Mouse (Mus musculus): ENCODE results near the gene Gm3336.

The Gm3336 gene

DNA sequence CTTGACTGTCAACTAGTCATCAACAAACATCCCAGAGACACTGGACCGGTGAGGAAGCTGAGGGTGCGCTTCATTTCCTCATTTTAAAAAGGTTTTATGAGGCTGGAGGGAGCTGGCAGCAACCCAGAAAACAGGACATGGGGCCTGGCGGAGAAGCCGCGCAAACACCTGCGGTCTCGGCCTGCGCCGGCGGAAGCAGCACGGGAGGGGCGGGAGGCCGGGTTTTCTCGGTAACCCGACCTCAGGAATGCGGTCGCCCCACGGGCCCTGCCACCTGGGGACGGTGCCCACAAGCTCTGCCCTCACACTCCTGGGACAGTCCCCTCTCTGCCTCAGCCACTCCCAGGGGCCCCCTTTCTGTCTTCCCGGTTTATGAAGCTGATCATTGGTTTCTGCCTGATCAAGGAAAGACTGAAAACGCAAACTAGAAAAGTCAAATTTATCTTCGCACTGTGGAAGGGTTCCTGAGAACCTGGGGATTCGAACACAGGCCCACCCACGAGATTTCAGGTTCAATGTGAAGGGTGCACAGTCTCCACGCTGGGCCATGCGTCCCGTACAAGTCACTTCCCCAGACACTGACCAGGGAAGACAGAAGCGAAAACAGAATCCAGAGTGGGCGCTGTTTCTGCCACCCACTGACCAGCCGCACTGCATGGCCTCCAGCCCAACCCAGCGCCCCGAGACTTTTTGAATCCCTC lies 22.9 kb upstream of the Gm3336 start:
- DNase-seq (ENCODE audit: low spot score in 2 of 2): no peak

DNA sequence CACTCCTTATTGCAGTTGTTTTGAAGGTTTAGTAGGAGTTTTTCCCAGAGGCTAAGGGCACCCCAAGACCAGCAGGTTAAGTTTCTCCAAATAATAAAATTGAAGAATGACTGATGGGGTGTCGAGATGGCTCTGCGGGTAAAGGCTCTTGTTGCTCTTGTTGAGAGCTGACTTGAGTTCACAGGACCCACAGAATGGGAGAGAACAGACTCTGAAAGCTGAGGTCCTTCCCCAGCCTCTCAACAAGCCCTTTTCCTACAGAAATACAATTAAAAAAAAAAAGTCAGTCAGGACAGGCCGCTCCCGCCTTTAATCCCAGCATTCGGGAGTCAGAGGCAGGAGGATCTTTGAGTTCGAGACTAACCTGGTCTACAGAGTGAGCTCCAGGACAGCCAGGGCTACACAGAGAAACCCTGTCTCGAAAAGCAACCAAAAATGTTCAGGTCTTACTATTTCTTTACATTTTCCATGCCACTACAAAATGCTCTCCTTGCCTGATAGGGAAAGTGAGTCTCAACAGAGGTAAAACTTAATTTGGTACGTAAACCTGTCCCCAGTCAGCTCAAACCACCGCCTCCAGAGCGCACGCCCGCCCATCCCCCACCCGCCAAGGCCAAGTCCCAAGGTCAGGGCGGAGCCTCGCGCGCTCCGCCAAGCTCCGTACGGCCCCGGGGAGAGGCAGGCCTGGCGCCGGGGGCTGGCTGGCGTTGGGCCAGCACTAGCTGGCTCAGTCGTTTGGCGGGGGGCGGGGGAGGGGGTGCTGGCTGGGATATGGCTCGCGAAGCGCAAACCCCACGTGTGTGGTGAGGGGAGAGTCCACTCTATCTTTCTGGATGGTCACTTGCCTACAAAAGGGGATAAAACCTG lies 22.1 kb upstream of the Gm3336 start:
- DNase-seq (ENCODE audit: low spot score in 2 of 2): no peak

DNA sequence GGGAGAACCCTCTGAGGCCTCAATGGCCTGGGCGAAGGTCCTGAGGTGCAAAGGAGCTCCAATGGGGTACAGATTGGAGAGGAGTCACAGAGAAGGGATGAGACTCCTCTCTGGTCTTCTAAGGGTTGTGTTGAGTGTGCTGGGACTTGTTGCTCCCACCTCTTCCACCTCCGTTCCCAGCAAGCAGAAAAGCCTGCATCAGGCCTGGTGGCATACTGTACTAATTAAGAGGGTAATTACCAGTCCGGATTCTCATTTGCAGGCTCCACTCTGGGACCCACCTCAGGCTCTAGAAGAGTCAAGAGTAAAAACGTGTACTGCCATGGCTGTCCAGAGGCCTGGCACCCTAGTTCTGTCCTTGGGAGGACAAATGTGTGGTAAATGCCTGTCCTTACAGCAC lies 21.4 kb upstream of the Gm3336 start:
- DNase-seq (ENCODE audit: low spot score in 2 of 2): no peak

DNA sequence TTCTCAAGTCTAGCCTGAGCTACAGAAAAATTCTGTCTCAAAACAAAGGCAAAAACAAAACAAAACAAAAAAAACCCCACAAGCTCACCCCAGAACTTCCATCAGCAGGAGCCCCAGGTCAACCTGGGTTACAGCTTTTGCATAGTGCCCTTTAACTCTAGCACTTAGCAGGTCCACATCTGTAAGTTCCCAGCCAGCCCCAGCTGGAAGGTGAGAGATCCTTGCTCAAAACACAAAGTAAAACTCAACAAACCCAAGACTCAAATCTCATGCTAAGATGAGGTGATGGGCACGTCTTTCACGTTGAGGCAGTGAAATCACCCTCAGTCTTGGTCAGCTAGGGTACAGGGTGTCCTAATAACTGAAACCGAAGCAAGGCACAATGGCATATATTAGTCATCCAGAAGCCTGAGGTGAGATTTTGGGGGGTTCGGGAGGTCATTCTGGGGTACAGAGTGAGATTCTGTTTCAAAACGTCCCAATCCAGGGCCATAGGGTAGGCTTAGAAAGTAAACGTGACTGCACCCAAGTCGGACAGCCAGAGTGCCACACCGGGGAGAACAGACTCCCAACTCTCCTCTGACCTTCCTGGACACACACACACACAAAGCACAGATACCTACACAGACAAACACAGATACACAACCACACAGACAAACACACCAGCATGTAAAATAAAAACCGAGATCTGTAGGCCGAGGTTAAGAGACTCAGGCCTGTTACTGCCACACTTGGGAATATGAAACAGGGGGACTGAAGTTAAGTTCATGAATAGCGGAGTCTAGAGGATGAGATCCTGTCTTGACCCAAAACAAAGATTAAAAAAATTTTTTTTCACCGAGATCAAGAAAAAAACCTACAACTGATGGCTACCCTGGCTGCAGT lies 20.7 kb upstream of the Gm3336 start:
- DNase-seq (ENCODE audit: low spot score in 2 of 2): no peak

DNA sequence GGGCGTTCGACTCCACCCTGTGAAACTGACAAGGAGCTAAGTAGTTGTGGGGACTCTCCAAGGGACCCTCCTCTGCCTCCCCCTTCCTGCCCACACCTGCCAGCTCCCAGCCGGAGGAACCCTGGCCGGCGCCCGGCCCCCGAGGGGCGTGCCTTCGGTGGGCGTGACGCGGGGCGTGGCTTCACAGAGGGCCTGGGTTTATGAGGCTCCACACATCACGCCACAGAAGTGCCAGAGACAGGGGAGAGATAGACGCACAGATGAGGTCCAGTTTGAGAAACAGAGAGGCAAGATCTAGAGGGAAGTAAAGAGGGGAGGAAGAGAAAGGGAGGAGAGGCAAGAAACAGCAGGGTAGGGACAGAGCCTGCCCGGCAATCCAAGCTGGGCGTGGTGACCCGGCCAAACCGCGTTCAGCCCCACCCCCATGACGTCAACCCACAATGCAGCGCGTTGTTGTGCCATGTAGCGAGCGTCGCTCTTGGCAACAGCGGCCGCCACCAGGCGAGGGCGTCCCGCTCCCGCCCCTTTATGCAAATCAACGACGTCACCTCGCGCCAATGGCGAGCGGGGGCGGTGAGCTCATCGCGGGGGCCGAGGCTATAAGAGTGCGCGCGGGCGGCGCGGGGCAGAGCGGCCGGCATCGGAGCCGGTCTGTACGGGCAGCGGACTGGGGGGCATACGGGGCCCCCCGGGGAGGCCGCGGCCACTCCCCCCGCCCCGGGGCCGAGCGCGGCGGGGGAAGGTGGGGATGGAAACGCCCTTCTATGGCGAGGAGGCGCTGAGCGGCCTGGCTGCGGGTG lies 19.8 kb upstream of the Gm3336 start, which contains the start of gene Jund:
Jund (plus strand) TSS at position 640 of the 800 bp plus-strand sequence.
- DNase-seq (ENCODE audit: low spot score in 2 of 2): peak; percentile 95 to 96

DNA sequence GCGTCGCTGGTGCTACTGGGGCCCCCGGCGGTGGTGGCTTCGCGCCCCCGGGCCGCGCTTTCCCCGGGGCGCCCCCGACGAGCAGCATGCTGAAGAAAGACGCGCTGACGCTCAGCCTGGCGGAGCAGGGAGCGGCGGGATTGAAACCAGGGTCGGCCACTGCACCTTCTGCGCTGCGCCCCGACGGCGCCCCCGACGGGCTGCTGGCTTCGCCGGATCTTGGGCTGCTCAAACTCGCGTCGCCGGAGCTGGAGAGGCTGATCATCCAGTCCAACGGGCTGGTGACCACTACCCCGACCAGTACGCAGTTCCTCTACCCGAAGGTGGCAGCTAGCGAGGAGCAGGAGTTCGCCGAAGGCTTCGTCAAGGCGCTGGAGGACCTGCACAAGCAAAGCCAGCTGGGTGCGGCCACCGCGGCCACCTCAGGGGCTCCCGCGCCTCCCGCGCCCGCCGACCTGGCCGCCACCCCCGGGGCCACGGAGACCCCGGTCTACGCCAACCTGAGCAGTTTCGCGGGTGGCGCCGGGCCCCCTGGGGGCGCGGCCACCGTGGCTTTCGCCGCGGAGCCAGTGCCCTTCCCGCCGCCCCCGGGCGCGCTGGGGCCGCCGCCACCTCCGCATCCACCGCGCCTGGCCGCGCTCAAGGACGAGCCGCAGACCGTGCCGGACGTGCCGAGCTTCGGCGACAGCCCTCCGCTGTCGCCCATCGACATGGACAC lies 19.1 kb upstream of the Gm3336 start:
- peak in 1 of 2 experiments; percentile 49 for DNase-seq (ENCODE audit: low spot score in 2 of 2)

DNA sequence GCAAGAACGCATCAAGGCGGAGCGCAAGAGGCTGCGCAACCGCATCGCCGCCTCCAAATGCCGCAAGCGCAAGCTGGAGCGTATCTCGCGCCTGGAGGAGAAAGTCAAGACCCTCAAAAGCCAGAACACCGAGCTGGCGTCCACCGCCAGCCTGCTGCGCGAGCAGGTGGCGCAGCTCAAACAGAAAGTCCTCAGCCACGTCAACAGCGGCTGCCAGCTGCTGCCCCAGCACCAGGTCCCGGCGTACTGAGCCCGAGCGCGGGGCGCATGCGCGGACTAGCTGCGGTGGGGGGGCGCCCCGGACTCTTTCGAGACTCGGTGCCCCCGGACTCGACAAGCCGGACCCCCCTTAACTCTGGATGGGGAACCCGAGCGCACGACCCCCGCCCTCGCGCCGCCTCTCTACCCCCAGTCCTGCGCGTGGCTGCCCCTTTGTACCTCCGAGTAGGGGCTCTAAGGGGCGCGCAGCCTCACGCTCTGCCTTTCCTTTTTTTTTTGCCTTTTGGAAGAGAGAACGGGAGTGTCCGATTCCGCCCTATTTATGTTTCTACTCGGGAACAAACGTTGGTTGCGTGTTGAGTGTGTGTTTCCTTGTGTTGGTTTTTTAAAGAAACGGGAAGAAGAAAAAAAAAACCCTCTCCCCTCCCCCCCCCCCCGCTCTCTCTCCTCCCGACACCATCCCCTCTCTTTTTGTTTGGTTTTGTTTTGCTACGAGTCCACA lies 18.3 kb upstream of the Gm3336 start:
- DNase-seq (ENCODE audit: low spot score in 2 of 2): peak; percentile 67 to 71

DNA sequence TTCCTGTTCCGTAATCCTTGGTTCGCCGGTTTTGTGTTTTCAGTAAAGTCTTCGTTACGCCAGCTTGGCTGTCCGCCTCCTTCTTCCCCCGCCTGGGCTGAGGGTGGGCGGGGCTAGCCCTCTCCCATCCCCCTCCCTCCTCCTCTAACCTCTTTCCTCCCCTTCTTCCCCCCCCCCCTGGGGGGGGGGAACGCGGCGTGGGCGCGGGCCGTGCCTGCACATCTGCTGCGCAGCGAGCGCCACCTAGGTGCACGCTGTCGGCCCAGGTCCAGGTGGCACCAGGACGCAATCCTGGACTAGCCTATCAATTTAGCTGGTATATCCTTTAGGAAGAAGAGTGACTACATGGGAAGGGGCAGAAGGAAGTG lies 17.8 kb upstream of the Gm3336 start:
- DNase-seq (ENCODE audit: low spot score in 2 of 2): peak; percentile 57 to 73

DNA sequence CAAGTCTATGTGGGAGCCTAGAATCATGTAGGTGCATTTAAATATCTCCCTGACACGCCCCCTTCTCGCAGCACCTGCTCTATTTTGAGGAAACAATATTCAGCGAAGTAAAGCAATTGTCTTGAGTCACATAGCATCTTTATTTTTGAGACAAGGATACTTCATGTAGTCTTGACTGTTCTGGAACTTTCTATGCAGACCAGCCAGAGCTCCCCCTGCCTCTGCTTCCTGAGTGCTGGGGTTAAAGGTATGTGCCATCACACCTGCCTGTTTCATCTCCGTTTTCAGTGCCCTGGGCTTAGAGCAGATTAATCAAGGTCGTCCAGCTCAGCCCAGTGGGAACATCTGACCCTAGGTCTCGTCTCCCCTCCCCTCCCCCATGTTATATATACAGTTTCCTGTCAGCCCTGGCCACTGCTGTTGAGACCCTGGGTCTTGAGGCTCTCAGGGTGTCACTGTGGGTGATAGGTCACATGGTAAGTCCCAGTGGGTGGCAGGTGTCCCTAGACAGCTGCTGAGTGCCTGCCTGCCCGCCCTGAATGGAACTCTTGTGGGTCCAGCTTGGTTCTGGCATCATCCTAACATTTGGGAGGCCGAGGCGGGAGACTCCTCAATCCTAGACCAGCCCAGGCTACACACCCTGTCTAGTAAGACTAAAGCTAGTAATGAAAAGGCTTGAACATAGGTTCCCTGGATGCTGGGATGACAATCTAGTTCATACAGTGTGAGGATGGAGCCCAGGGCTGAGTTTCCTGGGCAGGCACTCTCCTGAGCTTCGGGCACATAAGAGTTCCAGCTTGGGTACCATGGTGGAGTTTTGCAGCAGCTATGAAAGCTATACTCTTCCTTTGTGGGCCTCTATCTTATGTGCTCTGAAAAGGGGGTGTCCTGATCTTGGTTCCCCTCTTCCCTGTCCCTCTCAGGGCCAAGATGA lies 17.0 kb upstream of the Gm3336 start:
- no peak for DNase-seq (ENCODE audit: low spot score in 2 of 2)

DNA sequence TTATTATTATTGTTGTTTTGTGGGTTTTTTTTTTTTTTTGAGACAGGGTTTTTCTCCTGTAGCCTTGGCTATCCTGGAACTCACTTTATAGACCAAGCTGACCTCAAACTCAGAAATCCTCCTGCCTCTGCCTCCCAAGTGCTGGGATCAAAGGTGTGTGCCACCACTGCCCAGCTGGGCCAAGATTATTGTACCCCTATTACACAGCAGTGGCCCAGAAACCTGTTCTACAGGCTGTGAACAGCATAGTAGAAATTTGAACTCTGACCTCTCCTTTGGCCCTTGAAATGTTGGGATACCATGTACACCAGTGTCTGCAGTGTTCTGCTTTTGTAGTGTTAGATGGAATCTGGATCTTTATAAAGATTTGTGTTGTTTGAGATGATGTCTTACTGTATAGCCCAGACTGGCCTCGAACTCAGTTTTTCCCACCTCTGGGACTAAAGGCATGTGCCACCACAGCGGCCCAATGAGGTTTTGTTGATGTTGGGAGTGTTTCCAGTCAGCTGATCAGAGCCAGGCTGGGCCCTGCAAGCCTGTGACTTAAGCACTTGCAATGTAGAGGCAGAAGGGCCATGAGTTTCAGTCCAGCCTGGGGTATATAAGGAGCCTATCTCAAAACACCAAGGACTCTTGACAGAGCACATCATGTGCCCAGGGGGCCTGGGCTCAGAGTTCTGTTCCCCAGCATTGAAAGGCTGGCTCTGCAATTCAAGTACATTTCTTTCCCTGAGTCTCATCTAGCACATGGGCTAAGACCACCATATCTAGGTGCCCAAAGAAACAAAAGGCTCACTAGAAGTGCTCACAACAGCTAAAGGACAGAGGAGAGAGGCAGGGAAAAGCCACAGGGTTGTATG lies 16.1 kb upstream of the Gm3336 start:
- DNase-seq (ENCODE audit: low spot score in 2 of 2): no peak

DNA sequence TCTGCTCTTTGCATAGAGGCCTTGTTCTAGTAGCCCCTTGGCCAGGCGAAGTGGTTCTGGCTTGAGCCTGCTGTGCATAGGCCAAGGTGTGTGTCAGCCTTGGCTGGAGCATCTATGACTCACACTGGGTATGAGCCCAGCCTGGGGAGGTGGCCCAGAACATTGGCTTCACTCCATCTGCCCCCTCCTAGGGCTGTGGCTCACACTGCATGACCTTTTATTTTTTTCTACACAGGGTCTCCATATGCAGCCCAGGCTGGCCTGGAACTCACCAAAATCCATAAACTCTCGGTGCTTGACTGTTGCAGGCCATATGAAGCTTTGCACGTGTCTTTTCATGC lies 15.5 kb upstream of the Gm3336 start:
- DNase-seq (ENCODE audit: low spot score in 2 of 2): no peak

DNA sequence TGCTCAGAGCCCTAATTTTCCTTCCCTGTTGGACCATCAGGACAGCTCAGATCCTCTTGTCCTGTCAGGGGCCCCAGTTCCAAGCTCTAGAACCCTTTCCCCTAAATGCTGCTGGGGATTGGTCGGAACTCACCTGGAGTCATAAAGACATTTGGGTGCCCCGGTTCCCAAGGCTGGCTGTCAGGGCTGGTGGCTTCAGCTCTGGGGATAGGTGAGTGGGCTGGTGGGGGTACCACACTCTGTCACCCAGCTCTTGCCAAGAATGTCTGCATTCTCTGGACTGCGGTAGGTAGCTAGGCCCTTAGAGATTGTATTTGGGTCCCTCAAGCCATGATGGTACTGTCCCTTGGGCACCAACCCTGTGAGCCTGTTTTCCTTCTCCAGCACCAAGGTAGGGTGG lies 15.1 kb upstream of the Gm3336 start, which contains the start of gene Iqcn:
Iqcn (plus strand) TSS at position 171 of the 400 bp plus-strand sequence.
- DNase-seq (ENCODE audit: low spot score in 2 of 2): no peak

DNA sequence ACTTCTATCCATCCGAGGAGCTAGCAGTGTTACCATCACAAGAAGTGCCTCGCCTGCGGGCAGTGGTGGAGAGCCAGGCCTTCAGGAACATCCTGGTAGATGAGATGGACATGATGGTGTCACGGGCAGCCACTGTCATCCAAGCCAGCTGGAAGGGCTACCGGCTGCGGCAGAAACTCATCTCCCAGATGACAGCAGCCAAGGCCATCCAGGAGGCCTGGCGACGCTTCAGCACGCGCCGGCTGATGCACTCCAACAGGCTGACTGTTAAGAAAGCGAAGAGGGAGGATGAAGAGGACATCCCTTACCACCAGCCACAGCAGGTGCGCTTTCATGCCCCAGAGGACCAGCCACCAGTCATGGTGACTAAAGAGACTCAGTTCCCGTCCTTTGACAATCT lies 10.1 kb upstream of the Gm3336 start:
- DNase-seq (ENCODE audit: low spot score in 2 of 2): no peak

DNA sequence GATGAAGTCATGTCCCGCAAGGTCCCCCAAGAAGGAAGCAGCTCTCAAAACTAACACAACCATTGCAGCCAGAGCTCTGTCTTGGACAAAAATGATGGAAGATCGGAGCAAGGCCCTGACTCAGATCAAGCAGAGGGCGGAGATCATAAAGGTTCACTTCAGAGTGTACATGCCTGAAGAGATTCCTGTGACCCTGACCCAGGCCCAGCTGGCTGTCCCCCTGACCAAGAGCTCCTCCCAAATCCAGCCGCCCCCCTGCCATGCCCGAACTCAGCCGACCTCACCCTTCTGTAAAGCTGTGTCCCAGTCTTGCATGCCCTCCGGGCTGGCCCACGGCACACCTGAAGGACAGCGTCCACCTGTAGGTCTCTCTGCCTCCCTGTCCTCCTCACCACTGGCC lies 8.5 kb upstream of the Gm3336 start:
- DNase-seq (ENCODE audit: low spot score in 2 of 2): no peak

DNA sequence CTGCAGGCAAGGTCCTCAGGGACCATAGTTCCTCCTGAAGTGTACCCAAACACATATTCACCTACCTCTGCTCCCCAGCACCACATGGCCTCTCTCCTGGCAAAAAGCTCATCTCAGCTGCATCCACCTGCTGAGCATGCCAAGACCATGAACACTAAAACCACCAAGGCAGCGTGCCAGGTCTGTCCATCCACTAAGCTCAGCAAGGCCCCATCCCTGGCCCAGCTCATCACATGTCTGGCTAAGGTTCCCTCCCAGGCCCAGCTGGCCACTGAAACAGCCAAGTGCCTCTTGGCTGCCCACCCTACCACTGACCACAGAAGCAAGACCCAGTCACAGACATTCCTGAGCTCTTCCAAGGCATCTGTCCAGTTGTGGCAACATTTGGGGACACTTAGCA lies 8.0 kb upstream of the Gm3336 start:
- no peak for DNase-seq (ENCODE audit: low spot score in 2 of 2)

DNA sequence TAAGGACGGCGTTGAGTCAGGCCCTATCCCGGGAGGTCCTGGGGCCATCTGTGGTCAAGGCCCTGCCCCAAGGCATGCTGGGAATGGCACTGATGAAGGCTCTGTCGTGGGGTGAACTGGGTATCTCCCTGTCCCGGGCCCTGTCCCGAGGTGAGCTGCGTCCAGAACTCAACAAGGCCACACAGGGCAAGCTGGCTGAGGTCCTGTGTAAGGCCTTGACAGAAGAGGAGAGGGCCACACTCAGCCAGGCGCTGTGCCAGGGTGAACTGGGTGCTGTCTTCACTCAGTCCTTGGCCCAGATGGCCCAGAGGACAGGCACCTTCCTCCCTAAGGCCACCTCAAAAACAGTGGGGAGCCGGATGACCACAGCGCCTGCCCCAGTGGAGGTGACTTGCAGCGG lies 7.3 kb upstream of the Gm3336 start:
- no peak for DNase-seq (ENCODE audit: low spot score in 2 of 2)

DNA sequence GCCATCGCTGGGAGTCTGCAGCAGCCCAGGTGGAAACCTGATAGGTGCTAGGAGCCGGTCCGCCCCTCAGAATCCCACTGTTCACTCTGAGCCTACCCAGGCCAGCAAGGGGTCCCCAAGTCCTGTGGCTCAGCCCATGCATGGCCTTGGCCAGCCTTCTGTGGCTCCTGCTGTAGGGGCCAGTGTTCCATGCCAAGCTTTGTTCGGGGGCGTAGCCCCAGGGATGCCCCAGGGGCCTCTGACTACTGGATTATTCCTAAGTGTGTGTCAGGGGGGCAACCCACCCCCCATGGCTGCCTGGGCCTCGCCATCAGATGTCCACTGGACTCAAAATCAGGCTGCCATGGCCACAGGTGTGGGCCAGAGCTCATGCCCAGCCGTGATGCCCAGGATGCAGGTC lies 4.4 kb upstream of the Gm3336 start:
- no peak for DNase-seq (ENCODE audit: low spot score in 2 of 2)

DNA sequence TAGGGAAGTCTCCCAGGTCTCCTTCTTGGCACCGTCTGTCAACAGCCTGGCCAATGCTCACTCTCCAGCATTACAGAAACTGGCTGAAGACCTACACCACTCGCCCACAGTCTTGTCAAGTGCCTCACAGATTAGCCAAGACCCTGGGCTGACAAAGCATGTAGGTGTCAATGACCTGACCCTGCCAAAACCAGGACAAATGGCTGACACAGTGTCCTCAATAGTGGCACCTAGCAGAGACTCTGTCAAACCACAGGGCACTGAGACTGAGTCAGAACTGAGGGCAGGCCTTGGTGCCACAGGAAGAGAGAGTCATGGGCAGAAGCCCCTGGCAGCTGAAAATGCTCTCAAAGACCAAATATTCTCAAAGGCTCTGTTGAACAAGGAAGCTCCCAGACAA lies 3.3 kb upstream of the Gm3336 start:
- no peak for DNase-seq (ENCODE audit: low spot score in 2 of 2)
